Mouse (Mus musculus) kidney, adult 2 months (tissue): ENCODE data around the gene Bach1. TPM values are rescaled to one million over a fixed set of nuclear protein-coding genes. Genes with fewer than 3 reads are reported as not detected.
A peak's percentile ranks its signal among the peaks of the same experiment; 100 is the strongest.

Source experiments
- DNase-seq: peaks from one replicate; pipeline ENCODE4 v3.0.0; 2021
- H3K27ac ChIP-seq: fragments of 200-500 bp; 2 replicates; pipeline ENCODE4 v1.5.1; 2012; ENCODE audit warnings: low read depth, low read length, control low read depth, inconsistent platforms; ENCODE audit not compliant: insufficient read depth
- H3K27me3 ChIP-seq: fragments of 200-500 bp; replicated peaks from 2 replicates; pipeline ENCODE4 v1.6.1; 2012; ENCODE audit warnings: mild to moderate bottlenecking, moderate library complexity, low read length, inconsistent platforms; ENCODE audit not compliant: control insufficient read depth, insufficient read depth
- H3K36me3 ChIP-seq: fragments of 200-500 bp; 2 replicates; pipeline ENCODE4 v1.6.1; 2012; ENCODE audit warnings: mild to moderate bottlenecking, moderate library complexity, low read length, inconsistent platforms; ENCODE audit not compliant: control insufficient read depth, insufficient read depth
- H3K4me1 ChIP-seq: fragments of 200-500 bp; 2 replicates; pipeline ENCODE4 v1.6.1; 2011; ENCODE audit warnings: low read length; ENCODE audit not compliant: control insufficient read depth, insufficient read depth
- H3K4me3 ChIP-seq: fragments of 200-500 bp; 2 replicates; pipeline ENCODE4 v1.5.1; 2011; ENCODE audit warnings: mild to moderate bottlenecking, low read depth, low read length, control low read depth; ENCODE audit not compliant: insufficient read depth
- CTCF ChIP-seq: fragments of 200-500 bp; conservative IDR thresholded peaks from 2 replicates; pipeline ENCODE4 v1.5.1; 2011; ENCODE audit warnings: low read depth, mild to moderate bottlenecking, control low read depth, low read length, moderate library complexity, mixed read lengths; ENCODE audit not compliant: insufficient read depth, insufficient read length
- POLR2A ChIP-seq: fragments of 200-500 bp; IDR thresholded peaks from one replicate; pipeline ENCODE4 v1.6.1; 2011; ENCODE audit warnings: low read depth, low read length, control low read depth
- WGBS: fragments of 180-500 bp; shearing (Covaris S2); methylation state at CpG from one replicate; pipeline ENCODE4 v1.1.7; 2018; 5-methylcytosine and 5-hydroxymethylcytosine counted together
- polyA plus RNA-seq: library from polyadenylated mRNA; depleted of rRNA; stranded (reverse); fragments of >200 nt; gene quantifications from 2 replicates; pipeline ENCODE4 v1.2.3, GENCODE M21; 2012

The Bach1 gene
- polyA plus RNA-seq, 1 experiment, result 9.7 TPM

GRCm38 (mm10) chr16:87712986-87713693 lies 14.4 kb downstream of the Bach1 start:
- no peaks in the 10 kb centered on the region for H3K36me3 ChIP-seq
- no peak overlapping the region for H3K4me3 ChIP-seq
- 34% methylated on average over 18 of the region's 18 CpGs for WGBS
- H3K27me3 ChIP-seq, result no peaks in the 10 kb centered on the region
- TF ChIP-seq CTCF (no peak), POLR2A (no peak)
- peaks cover 27% of the 10 kb centered on the region; the same call in 1 of the 2 replicates for H3K4me1 ChIP-seq
- peak overlapping the region; percentile 14; the same call in 1 of the 2 replicates for H3K27ac ChIP-seq
- DNase-seq, result peak; percentile 94

GRCm38 (mm10) chr16:87714550-87714949 lies 15.8 kb downstream of the Bach1 start:
- no peaks in the 10 kb centered on the region for H3K27me3 ChIP-seq
- H3K27ac ChIP-seq, result no peak overlapping the region
- peaks cover 24% of the 10 kb centered on the region; the same call in 1 of the 2 replicates for H3K4me1 ChIP-seq
- no peaks in the 10 kb centered on the region for H3K36me3 ChIP-seq
- DNase-seq, result no peak
- H3K4me3 ChIP-seq, result no peak overlapping the region
- 92% methylated on average over 9 of the region's 9 CpGs for WGBS
- no peak for TF ChIP-seq POLR2A
- TF ChIP-seq CTCF, result no peak

- H3K27me3 ChIP-seq, result no peaks in the 10 kb centered on the region
- no peaks in the 10 kb centered on the region for H3K36me3 ChIP-seq
- WGBS, result 79% methylated on average over 16 of the region's 16 CpGs
- TF ChIP-seq CTCF, result no peak
- no peak overlapping the region for H3K4me3 ChIP-seq
- peaks cover 24% of the 10 kb centered on the region; the same call in 1 of the 2 replicates for H3K4me1 ChIP-seq
- no peak overlapping the region for H3K27ac ChIP-seq
- DNase-seq, result no peak
Measured at GRCm38 (mm10) chr16:87715221-87715620, 16.5 kb downstream of the Bach1 start.

GRCm38 (mm10) chr16:87716269-87716668 lies 17.5 kb downstream of the Bach1 start:
- no peaks in the 10 kb centered on the region for H3K36me3 ChIP-seq
- TF ChIP-seq CTCF, result no peak
- no peak for TF ChIP-seq POLR2A
- no peak overlapping the region for H3K27ac ChIP-seq
- H3K4me1 ChIP-seq, result peaks cover 24% of the 10 kb centered on the region; the same call in 1 of the 2 replicates
- WGBS, result 40% methylated on average over 11 of the region's 11 CpGs
- no peak overlapping the region for H3K4me3 ChIP-seq
- no peaks in the 10 kb centered on the region for H3K27me3 ChIP-seq
- DNase-seq, result no peak

GRCm38 (mm10) chr16:87717046-87717660 lies 18.4 kb downstream of the Bach1 start:
- Histone ChIP-seq H3K27ac (no peak overlapping the region), H3K36me3 (no peaks in the 10 kb centered on the region), H3K4me3 (no peak overlapping the region), H3K27me3 (no peaks in the 10 kb centered on the region), H3K4me1 (peaks cover 22% of the 10 kb centered on the region; the same call in 1 of the 2 replicates)
- WGBS, result 37% methylated on average over 5 of the region's 5 CpGs
- no peak for TF ChIP-seq POLR2A
- no peak for TF ChIP-seq CTCF
- DNase-seq, result no peak

- WGBS, result 72% methylated on average over 11 of the region's 11 CpGs
- TF ChIP-seq POLR2A (no peak), CTCF (no peak)
- Histone ChIP-seq H3K4me3 (no peak overlapping the region), H3K27me3 (no peaks in the 10 kb centered on the region), H3K27ac (no peak overlapping the region), H3K36me3 (peaks cover 2% of the 10 kb centered on the region; the same call in 1 of the 2 replicates), H3K4me1 (0 out of 2 replicates have a peak, but pooled peaks cover 10% of the 10 kb centered on the region)
- DNase-seq, result no peak
Measured at GRCm38 (mm10) chr16:87719071-87719470, 20.3 kb downstream of the Bach1 start.

- no peak overlapping the region for H3K4me3 ChIP-seq
- 0 out of 2 replicates have a peak, but pooled peaks cover 7% of the 10 kb centered on the region for H3K4me1 ChIP-seq
- H3K27ac ChIP-seq, result no peak overlapping the region
- no peak for TF ChIP-seq POLR2A
- WGBS, result 93% methylated on average over 23 of the region's 23 CpGs
- H3K36me3 ChIP-seq, result peaks cover 2% of the 10 kb centered on the region; the same call in 1 of the 2 replicates
- no peaks in the 10 kb centered on the region for H3K27me3 ChIP-seq
- no peak for DNase-seq
Measured at GRCm38 (mm10) chr16:87719688-87720283, 21.0 kb downstream of the Bach1 start.
